Mouse (Mus musculus) cerebellum, adult 2 months (tissue): ENCODE measurements around the gene Spats2. TPM values are rescaled to one million over a fixed set of nuclear protein-coding genes. Genes with fewer than 3 reads are reported as not detected.

Experiments
- DNase-seq, 2 experiments: peaks; one replicate each; pipeline ENCODE4 v3.0.0; 2021
- H3K27ac ChIP-seq: fragments of 200-500 bp; 2 replicates; pipeline ENCODE4 v1.5.1; 2012; ENCODE audit warnings: low read length, control low read depth, inconsistent platforms; ENCODE audit not compliant: insufficient read depth
- H3K27me3 ChIP-seq: fragments of 200-500 bp; 2 replicates; pipeline ENCODE4 v1.6.1; 2012; ENCODE audit warnings: inconsistent platforms, mild to moderate bottlenecking, low read length, moderate library complexity; ENCODE audit not compliant: control insufficient read depth, insufficient read depth
- H3K4me1 ChIP-seq: fragments of 200-500 bp; 2 replicates; pipeline ENCODE4 v1.6.1; 2011; ENCODE audit warnings: low read length; ENCODE audit not compliant: control insufficient read depth, insufficient read depth
- H3K4me3 ChIP-seq: fragments of 200-500 bp; replicated peaks from 2 replicates; pipeline ENCODE3; 2011; ENCODE audit warnings: mild to moderate bottlenecking, low read depth, low read length, control low read depth; ENCODE audit not compliant: insufficient read depth
- CTCF ChIP-seq: fragments of 200-500 bp; IDR thresholded peaks from 2 replicates; pipeline ENCODE4 v1.5.1; 2011; ENCODE audit warnings: low read depth, mild to moderate bottlenecking, control low read depth, low read length, moderate library complexity, borderline replicate concordance; ENCODE audit not compliant: insufficient read depth
- POLR2A ChIP-seq: fragments of 200-500 bp; IDR thresholded peaks from 2 replicates; pipeline ENCODE4 v1.6.1; 2011; ENCODE audit warnings: low read length, control low read depth, borderline replicate concordance; ENCODE audit not compliant: insufficient read depth
- WGBS: fragments of 180-500 bp; shearing (Covaris S2); methylation state at CpG from one replicate; pipeline ENCODE4 v1.1.7; 2018; 5-methylcytosine and 5-hydroxymethylcytosine counted together
- polyA plus RNA-seq: library from polyadenylated mRNA; depleted of rRNA; stranded (reverse); fragments of >200 nt; gene quantifications from 2 replicates; pipeline ENCODE4 v1.2.3, GENCODE M21; 2012

Gene Spats2
- polyA plus RNA-seq, 1 experiment: 26.9 TPM

DNA sequence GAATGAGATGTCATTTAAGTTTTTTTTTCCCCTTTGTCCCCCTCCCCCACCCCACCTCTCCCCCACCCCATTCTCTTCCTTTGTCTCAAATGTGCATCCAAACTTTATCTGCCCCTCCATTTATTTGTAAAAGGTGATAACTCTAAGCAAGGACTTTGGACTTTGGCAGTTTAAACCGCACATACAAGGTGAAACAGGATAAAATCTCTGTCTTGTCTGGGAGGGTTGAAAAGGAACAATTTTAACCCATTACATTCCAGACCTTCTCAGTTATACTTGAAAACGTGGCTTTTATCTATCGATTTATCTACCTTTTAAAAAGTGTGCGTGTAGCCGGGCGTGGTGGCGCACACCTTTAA is 10.7 kb upstream of the Spats2 start:
- H3K27me3 ChIP-seq: no peaks in the 10 kb centered on the region
- DNase-seq: no peak
- no peaks in the 10 kb centered on the region for H3K4me1 ChIP-seq
- H3K4me3 ChIP-seq: no peak overlapping the region
- TF ChIP-seq POLR2A: no peak
- TF ChIP-seq CTCF: no peak
- 90% methylated on average over 7 of the region's 7 CpGs for WGBS
- H3K27ac ChIP-seq: no peak overlapping the region

DNA sequence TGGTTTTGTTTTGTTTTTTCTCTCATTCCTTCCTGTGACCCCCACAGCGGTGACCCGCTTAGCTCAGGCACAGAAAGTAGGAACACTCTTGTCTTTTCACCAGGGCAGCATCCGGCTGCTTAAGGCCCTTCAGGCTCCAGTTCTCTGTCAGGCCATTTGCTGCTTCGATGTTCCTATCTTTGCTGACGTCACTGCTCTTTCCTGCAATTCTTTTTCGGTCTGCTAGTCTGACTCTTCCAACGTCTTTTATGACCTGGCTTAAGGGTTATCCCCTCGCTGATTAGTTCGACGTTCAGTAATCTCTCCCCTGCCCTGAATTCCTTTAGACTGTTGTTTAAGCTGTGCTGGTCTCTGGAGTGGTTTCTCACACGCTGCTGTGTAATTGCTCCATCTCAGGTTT is 9.2 kb upstream of the Spats2 start:
- Histone ChIP-seq H3K4me1 (no peaks in the 10 kb centered on the region; the same call in 1 of the 2 replicates), H3K27ac (no peak overlapping the region), H3K4me3 (no peak overlapping the region), H3K27me3 (no peaks in the 10 kb centered on the region)
- DNase-seq: no peak
- WGBS: 81% methylated on average over 11 of the region's 11 CpGs
- TF ChIP-seq CTCF (no peak), POLR2A (no peak)

DNA sequence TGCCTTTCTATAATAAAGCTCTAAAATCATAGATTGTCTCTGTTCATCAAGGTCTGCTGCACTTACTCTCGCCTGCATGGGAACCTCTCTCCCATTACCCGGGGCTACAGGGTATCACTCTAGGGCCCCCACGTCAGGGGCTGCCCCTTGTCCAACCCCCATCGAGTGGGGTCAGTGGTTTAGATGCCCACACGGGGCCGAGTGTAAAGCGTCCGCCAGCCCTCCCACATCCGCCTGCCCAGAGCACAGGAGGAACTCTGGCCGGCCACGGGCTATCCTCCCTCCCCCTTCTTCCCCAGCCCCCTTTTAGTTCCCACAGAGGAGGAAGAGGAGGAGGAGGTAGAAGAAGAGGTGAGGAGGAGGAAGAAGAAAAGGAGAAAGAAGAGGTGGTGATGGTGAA is 4.9 kb upstream of the Spats2 start:
- no peak for DNase-seq
- Histone ChIP-seq H3K4me1 (no peaks in the 10 kb centered on the region; the same call in 1 of the 2 replicates), H3K27ac (no peak overlapping the region), H3K27me3 (no peaks in the 10 kb centered on the region), H3K4me3 (no peak overlapping the region)
- no peak for TF ChIP-seq POLR2A
- no peak for TF ChIP-seq CTCF
- 23% methylated on average over 11 of the region's 11 CpGs for WGBS

DNA sequence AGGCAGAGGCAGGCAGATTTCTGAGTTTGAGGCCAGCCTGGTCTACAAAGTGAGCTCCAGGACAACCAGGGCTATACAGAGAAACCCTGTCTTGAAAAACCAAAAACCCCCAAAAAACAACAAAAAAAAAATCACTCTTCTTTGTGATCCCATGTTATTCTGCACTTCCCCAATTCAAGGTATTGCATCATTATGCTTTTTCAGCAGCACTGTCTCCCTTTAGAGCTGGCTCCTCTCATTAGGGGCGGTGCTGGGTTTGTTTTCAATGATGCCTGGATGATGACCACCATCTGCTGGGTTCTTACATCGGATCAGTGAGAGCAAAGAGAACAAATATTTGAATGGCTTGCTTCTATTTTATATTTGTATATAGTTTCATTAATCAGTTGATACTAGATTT is 3.1 kb upstream of the Spats2 start:
- TF ChIP-seq POLR2A (no peak), CTCF (no peak)
- 87% methylated on average over 2 of the region's 2 CpGs for WGBS
- Histone ChIP-seq H3K27ac (no peak overlapping the region), H3K4me1 (no peaks in the 10 kb centered on the region; the same call in 1 of the 2 replicates), H3K27me3 (no peaks in the 10 kb centered on the region), H3K4me3 (no peak overlapping the region)
- DNase-seq: no peak

DNA sequence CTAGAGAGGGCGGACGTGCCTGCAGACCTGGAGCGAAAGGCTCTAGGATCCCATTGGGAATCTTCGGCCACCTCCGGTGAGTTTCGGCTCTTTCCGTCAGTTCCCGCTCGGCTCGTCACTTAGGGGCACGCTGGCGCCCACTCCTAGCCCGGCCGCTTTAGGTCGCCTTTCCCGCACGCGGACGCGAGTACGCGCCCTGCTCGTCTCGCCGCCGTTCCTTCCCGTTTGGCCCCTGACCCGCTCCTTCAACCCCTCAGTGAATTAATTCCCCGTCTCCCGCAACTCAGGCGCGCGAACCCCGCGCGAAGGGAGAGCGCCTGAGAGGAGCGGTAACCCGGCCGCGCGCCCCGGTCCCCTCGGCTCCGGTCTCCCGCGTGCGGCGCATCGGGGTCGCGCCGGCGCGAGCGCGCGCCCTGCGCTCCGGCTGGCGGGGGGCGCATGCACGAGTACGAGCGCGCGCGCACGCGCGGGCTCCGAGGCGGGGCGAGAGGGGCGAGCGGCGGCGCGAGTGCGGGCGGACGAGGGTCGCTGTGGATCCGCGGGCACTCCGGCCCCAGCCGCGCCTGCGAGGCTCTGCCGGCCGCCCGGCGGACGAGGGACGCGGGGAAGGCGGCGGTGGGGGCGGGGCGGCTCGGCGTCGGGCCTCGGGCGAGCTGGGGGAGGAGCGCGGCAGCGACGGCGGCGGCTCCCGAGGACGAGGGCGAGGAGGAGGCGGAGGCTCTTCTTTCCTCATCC is 532 bp downstream of the Spats2 start:
- peak overlapping the region; percentile 67; the same call in 1 of the 2 replicates for H3K27ac ChIP-seq
- peak overlapping the region; percentile 90 for H3K4me3 ChIP-seq
- H3K27me3 ChIP-seq: no peaks in the 10 kb centered on the region
- no peaks in the 10 kb centered on the region for H3K4me1 ChIP-seq
- TF ChIP-seq POLR2A: peak; percentile 41; the same call in 1 of the 2 replicates
- TF ChIP-seq CTCF: no peak
- peak; percentile 89 to 95 for DNase-seq
- under 1% methylated on average over 112 of the region's 115 CpGs for WGBS

DNA sequence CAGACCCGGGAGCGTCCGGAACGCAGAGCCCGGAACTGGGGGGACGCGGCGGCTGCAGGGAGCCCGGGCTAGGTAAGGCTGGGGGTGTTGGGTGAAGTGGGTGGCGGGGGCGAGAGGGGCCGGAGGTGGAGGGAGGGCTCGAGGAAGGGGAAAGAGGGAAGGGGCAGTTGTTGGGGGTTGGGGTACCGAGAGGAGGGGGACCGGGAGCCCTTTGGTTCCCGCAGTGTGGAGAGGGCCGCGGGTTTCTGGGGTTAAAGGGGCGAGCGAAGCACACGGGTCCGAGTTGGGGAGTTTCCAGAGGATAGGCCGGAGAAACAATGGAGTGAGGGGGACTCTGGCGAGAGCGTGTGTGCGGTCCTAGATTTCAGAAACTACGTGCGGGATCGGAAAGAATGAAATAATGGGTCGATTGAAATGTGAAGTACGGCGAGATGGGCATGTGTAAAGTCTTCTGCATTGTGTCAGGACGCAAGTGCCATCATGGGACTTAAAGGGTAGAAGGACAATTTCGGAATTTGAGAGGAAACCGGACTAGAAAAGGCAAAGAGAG is 1.2 kb downstream of the Spats2 start:
- Histone ChIP-seq H3K27ac (no peak overlapping the region), H3K4me1 (no peaks in the 10 kb centered on the region), H3K27me3 (no peaks in the 10 kb centered on the region), H3K4me3 (peak overlapping the region; percentile 90)
- DNase-seq: peak in 1 of 2 experiments; percentile 21
- TF ChIP-seq CTCF: no peak
- no peak for TF ChIP-seq POLR2A
- under 1% methylated on average over 34 of the region's 35 CpGs for WGBS

DNA sequence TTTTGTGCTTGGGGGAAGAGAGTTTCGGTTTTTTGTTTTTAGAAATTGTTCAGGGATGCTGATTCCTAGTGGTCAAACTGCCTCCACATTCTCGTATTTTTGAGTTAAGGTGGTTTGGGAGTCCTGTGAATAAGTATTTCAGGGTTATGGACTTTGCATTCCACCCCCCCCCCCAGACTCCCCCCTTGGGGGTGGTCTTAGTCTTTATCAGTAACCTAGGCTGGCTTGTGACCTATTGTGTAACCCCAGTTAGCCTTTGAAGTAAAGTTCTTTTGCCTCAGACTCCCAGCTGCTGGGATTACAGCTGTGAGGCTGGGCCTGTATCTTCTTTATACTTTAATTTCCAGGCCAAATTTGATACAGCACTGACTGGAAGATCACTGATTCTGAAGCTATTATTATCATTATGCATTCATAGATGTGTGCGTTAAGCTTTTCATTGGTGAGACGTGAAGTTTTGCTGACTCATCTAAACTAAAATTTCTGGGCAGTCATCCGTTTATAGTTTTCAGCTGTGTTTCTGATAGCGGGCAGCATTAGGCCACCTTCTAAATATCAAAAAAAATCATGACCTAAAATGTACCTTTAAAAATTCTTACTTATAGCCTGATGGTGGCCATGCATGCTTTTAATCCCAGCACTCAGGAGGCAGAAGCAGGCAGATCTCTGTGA is 2.3 kb downstream of the Spats2 start:
- Histone ChIP-seq H3K4me3 (no peak overlapping the region), H3K27ac (no peak overlapping the region), H3K27me3 (no peaks in the 10 kb centered on the region), H3K4me1 (no peaks in the 10 kb centered on the region)
- TF ChIP-seq POLR2A (no peak), CTCF (no peak)
- WGBS: 77% methylated on average over 6 of the region's 6 CpGs
- DNase-seq: no peak
